Comparison of ENCODE assay signal across 14 mouse cellular contexts in the genomic region with DNA sequence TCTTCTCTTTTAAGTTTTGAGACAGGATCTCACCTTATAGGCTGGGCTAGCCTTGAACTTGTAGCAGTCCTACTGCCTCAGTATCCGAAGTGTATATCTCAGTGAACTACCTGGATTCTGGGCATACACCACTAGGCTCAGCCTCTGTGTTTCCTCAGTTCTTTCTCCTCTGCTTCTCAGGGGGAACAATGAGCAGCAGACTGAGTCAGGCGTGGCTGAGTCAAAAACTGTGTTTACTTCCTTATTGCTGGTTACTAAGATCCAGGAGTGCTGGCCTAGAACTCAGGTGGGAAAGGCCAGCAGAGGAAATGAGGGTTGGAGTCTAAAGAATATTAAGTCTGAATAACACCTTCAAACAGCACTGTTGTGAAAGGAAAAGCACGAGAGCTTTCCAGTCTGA.
"Had no signal": no experiment of that assay in that cellular context is flagged by ENCODE, and none has a peak within 500 bp of the region (broad histone marks: within the 10 kb centered on the region; RNA-seq: fewer than 3 reads in every experiment).

No protein-coding gene starts in this region.

- ATAC-seq: inflammation-experienced regulatory T-cells, adult 6 months; midbrain, embryonic 16.5 days had no signal

- H3K27ac ChIP-seq: layer of hippocampus, adult 2 months; limb, embryonic 10.5 days; liver, embryonic 15.5 days; midbrain, embryonic 12.5 days had no signal

- H3K9me3 ChIP-seq: limb, embryonic 10.5 days; liver, embryonic 15.5 days; midbrain, embryonic 12.5 days had no signal

- H3K4me1 ChIP-seq: liver, embryonic 15.5 days had no signal

- H3K27me3 ChIP-seq: liver, embryonic 15.5 days; midbrain, embryonic 12.5 days had no signal

- H3K9ac ChIP-seq: liver, embryonic 15.5 days; lung, embryonic 14.5 days; midbrain, embryonic 12.5 days had no signal

- DNase-seq: kidney, adult 8-10 months; kidney, postnatal 36 days; lung, embryonic 14.5 days; lung, postnatal 10 days; right cerebral cortex, postnatal 14 days; thymus, adult 2 months; thymus, postnatal 25 days had no signal

- H3K4me2 ChIP-seq: liver, embryonic 11.5 days; liver, embryonic 15.5 days; lung, embryonic 14.5 days; midbrain, embryonic 12.5 days had no signal

- H3K36me3 ChIP-seq: limb, embryonic 10.5 days; liver, embryonic 15.5 days; midbrain, embryonic 12.5 days had no signal

- H3K4me3 ChIP-seq: layer of hippocampus, adult 2 months; limb, embryonic 10.5 days; liver, embryonic 15.5 days; midbrain, embryonic 12.5 days had no signal
